Mouse (Mus musculus): ENCODE data around the gene Eif4e3.

Gene Eif4e3

DNA sequence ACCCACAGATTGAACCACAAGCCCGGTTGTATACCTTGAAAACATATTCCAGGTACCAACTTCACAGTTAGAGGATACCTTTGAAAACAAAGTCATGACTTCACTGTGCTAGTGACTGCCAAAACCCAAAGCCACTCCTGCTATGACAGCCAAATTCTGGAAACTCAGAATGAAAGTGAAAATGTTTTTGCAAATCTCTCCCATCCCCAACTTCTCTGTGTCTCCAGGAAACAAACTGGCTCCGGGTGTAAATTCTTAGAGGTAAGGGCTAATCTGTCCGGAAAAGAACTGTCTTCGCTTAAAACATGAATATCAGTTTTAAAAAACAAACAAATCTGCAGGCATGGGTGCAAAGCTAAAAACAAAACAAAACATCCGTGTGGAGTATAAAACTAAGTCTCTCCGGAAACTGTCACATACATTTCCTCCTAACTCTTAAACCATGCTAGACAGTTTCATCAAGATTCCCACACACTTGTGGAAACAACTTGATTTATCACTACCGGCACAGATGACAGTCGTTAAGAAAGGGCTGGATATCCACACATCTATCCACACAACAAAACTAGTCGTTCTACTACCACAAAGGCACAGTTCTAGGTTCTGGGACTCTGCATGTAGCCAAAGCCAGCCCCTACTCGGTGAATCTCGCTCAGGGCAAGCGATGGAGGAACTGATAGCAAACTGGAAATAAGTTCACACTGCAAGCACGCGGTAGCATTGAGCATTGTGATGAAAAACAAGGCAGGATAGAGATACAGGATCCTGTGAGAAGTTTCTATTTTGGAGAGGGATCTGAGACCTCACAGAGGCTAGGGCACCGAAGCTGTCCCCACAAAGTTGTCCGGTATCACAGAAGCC lies 884 bp downstream of the Eif4e3 start:
- DNase-seq (ENCODE audit: low read depth, low spot score) = no peak

DNA sequence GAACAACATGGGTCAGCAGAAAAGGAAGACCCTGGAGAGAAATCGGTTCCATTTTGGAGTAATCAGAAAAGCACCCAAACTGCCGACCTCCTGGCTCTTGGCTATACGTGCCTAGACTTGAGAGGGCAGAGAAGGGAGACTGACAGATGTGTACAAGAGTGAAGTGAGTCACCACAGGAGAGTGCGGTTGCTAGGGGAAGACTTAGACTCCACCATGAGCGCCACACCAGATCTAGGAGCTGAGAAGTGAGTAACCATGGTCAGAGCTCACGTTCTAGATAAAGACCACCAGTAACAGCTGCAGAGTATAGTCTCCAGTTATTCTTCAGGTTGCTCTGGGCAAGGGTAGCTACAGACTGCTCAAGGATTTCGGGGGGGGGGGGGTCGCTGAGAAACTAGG lies 3.3 kb downstream of the Eif4e3 start:
- DNase-seq (ENCODE audit: low read depth, low spot score) = no peak

DNA sequence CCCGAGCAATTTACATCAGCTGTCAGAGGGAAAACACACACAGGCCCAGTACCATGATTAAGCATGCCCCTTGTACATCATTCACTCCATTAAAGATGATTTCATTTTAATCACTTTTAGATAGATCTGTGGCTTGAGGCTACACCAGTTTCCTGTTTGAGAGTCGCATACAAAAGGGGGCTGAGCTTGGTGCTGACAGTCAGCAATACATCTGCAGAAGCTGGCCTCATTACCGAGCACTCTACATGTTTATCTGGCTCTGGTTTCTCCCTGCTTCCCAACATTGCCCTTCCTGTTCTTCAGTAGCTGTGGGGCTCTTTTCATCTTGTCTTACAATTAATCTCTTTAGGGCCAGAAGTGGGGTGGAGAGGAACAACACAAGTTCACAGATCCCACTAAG lies 6.1 kb downstream of the Eif4e3 start:
- no peak for DNase-seq (ENCODE audit: low read depth, low spot score)

DNA sequence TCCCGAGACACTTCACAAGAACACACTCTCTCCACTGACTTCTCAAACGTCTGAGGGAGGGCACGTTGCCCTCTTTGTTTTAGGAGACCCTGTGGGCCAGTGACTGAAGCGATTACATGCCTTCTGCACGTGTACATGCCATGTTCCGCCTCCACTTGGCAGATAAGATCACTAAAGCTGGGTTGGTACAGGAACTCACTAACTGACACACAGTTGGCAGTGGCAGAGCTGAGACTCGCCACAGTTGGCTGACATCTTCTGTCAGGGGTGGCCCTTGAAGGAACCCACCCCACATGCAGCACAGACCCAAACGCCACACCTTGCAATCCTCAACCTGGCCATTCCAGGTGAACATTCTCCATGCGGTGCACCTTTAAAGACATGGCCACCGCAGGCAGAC lies 8.0 kb downstream of the Eif4e3 start:
- DNase-seq (ENCODE audit: low read depth, low spot score) = no peak

DNA sequence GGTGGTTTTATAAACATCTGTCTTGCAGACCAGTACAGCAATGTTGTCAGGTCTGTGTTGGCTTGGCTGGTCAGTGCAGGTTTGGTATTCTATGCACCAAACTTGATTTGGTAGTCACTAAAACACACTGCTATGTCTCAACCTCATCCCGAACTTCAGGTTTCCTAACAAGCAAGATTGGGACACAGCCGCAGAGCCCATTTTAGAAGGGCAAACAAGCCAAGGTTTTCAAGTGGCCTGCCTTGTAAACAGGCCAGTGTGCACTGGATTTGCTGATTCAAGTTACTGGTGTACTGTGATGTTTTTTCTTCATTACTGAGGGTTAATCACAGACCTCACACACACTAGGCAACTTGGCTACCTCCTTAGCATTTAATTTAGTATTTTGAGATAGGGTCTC lies 10.5 kb downstream of the Eif4e3 start:
- no peak for DNase-seq (ENCODE audit: low read depth, low spot score)

DNA sequence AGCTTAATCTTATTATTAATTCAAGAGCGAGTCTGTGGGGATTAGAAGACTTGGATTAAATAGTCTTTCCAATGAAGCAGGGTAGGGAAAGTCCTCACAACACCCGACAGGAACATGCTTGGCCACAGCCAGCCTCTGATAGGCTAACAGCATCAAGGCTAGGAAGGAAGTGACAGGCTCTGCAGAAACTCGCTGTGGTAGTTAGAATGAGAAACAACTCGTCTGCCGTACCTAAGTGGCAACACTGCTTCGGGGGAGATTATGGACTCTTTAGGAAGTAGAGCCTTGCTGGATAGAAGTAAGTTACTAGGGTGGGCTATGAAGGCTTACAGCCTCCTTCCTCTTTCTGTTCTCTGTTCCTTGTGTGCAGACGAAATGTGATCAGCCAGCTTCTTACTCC lies 11.1 kb downstream of the Eif4e3 start:
- DNase-seq (ENCODE audit: low read depth, low spot score) = no peak

DNA sequence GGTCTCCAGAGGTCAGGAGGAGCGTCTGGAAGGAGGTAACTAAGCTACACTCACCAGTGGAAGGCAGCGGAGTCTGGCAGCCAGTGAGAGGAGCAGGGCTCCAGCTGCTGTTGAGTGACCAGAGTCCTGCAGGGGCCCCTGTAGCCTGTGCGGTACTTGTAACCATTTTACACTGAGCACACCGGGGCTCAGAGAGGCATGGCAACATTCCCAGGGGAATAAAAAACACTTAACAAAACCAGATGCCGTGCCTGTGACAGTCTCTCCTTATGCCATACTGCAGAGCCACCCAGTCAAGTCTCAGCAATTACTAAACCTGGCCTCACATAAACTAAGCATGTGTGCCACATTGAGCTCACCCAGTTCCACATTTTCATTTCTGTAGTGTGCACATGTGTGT lies 12.2 kb downstream of the Eif4e3 start:
- no peak for DNase-seq (ENCODE audit: low read depth, low spot score)

DNA sequence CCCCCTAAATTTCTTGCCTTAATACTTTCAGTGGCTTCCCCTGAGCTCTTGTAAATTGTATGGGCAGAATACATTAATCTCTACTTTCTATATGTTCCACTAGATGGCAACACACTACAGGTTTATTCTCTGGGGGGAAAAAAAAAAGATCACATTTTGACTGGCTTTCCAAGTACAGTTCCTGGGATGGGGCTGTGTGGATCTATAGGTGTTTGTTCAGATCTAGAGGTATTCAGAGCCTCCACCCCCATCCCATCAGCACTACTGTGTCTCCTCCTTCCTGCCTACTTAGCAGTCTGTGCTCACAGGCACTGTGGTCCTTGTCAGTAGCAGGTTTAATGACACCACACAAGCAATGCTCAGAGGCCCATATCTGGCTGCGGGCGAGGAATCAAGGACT lies 14.2 kb downstream of the Eif4e3 start:
- DNase-seq (ENCODE audit: low read depth, low spot score) = no peak

DNA sequence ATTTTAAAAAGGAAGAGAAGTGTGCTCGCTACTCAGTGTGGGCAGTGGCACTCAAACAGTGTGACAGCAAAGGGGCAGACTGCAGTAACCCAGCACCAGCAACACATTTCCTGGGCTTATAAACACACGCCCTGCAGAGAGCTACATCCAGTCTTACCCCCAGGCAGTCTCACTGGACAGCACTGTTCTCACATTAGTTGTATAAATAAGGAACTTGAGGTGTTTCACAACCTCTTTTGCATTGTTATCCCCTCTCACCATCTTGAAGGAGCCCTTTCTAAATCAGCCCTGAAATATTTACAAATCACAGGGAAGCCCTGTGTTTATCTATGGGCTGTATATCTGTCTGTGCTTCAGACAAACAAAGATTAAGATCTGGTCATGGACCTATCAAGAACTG lies 17.3 kb downstream of the Eif4e3 start:
- no peak for DNase-seq (ENCODE audit: low read depth, low spot score)

DNA sequence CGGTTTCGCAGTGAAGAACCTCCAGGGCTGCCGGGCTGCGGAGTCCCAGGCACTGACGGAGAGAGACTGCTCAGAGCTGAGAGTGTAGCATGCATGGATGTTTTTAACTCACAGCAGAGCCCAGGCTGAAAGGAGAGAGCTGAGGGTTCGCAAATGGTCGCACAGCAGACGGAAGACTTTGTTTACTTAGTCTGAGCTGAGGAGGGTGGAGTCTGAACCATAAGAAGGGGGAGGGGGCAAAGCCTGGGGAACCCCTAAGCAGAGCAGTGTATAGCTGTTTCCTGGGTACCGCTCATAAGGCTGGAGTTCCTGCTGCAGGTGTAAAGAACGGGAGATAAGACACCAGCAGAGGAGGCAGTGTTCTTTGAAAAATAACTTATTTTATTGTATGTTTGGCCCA lies 20.2 kb downstream of the Eif4e3 start:
- DNase-seq (ENCODE audit: low read depth, low spot score) = no peak

DNA sequence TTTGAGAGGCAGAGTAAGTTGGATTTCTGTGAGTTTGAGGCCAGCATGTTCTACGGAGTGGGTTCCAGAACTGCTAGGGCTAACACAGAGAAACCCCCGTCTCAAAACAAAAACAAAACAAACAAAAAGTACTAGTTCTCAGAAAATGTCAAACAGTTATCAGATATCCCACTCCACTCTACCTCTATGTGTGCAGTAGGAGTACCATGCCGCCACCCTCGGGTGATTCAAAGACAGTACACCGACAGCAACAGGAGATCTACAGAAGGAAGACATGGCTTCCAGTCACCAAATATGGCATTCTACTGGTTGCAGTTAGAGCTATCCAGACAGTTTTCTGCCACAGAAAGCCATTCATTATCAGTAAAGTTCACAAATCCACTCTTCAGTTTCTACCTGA lies 21.7 kb downstream of the Eif4e3 start:
- DNase-seq (ENCODE audit: low read depth, low spot score) = no peak

DNA sequence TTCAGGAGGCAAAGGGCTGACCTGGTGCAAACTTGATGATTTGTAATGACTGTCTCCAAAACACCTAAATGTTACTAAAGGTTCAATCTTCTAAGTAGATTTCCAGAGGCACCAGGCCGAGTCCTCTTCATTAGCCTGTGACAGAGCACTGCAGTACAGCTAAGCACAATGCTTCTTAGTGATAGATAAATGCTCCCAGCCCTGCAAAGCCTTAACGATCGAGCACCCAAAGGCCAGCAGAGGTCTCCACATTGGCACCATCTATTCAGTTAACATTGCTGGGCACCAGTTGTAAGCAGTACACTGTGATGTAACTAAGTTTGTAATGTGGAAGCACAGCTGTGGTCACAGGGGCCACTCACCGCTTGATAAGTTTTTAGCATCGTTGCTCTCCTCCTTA lies 22.2 kb downstream of the Eif4e3 start:
- no peak for DNase-seq (ENCODE audit: low read depth, low spot score)

DNA sequence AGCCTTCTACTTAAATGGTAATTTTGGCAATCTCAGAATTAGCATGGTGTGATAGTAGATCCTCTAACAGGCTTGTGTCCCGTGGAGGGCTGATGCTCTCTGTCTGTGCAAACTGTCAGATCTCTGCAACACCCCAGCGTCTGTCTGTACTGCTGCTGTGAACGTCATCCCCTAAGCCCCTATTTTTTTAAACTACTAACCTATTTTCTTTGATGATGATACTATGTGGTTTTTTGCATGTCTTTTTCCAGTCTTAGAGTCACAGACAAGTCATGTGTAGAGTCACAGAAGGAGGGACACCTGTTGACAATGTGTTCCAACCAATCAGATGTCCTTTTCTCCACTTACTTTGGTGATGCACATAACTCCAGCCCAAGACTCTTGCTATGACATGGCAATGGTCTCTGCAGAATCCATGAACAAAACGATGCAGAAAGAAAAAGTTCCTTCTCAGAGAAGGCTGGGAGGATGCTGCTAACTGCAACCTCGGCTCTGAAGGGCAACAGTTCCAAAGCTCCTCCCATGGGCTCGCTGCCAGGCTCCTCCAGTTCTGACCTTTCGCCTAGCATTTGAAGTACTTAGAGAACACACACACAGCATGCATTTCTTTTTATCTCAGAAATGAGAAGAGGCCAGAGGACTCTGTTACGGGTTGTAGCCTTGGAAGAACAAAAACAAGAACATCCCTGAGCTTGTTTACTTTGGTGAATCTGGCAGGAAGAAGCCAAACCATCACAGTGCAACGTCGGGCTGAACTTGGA lies 23.0 kb downstream of the Eif4e3 start:
- no peak for DNase-seq (ENCODE audit: low read depth, low spot score)

DNA sequence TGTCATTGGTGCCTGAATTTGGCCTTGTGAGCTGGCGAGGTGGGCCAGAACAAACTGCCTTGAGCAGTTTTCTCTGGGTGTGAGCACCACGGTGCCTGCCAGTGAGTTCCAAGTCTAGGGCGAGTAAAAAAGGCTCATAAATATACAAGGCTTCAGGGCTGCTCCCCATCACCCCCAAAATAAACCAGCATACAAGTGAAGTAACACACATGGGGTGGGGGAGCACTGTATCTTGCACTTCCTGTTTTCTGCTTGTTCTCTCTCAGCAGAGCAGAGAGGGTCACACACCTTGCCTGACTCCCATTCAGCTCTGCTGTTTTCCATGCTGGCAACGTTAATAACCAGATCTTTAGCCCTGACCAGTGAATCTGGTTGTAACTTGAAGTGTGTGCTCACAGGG lies 29.1 kb downstream of the Eif4e3 start:
- DNase-seq (ENCODE audit: low read depth, low spot score) = no peak

DNA sequence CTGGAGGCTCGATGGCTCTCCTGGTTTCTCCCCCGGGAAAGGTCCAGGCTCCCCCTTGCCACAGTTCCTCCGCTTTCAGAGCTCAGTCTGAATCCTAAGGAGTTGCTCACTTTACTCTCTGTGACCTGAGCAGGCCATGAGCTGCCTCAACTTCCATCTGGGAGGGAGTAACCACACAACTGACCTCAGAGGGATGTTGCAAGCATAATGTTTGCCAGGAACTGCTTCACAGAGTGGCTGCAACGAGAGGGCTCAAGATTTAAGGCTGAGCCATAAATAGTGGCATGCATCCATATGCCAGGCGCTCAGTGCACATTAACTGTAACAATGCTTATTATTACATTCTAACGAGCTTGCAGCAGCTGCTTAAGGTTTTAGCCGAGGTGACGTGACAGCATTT lies 29.8 kb downstream of the Eif4e3 start:
- no peak for DNase-seq (ENCODE audit: low read depth, low spot score)

DNA sequence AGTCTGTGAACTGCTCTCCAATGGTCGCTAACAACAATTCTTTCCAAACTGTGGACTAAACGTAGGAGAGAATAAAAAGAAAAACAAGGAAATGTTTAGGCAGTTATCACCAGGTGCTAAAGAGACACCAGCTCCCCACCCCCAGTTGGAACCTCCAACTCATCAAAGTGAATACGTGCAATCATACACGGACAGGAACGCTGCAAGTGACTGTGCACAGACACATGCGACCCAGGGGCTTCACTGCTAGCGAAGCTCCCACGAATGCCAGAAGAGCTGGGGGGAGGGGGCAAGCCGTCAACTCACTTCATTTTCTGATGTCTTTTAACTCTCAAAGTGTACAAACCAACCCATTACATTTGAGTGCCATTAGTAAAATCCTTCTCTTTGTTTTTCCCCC lies 30.4 kb downstream of the Eif4e3 start:
- no peak for DNase-seq (ENCODE audit: low read depth, low spot score)

DNA sequence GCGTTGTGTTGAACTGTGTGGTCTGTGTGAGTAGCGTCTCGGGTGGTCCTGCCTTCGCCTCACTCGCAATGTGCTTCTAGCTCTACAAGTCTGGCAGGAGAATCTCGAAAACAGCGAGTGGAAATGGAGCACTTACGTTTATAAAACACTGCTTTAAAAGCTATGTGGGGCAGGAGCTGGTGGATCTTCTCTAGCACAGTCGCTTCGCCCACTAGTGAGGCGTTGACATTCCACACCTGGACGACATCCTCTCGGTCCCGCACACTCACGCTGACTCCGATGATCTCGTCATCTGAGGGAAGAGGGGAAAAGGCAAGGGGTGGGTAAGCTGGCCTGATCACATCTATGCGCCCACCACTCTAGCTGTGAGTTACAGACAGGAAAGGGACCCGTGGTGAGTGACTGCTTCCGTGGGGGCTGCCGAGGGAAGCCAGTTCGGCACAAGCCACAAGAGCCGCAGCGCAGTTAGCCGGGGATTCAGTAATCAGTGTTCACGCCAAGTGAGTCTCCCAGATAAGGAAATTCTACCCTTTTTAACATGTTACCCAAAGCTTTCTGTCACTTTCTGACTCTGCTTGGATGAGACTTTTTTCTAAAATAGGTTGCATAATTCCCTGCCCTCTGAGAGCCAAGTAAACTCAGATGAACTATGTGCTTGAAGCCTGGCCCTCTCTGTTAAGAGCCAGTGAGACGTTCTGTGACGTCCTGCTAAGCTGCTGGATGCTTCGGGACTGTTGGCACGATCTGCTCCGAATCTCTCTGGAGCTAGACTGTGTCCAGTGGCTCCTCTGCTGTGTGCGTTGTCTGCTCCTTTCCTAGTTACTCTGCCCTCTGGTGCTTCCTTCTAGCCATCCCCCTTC lies 34.2 kb downstream of the Eif4e3 start:
- no peak for DNase-seq (ENCODE audit: low read depth, low spot score)

DNA sequence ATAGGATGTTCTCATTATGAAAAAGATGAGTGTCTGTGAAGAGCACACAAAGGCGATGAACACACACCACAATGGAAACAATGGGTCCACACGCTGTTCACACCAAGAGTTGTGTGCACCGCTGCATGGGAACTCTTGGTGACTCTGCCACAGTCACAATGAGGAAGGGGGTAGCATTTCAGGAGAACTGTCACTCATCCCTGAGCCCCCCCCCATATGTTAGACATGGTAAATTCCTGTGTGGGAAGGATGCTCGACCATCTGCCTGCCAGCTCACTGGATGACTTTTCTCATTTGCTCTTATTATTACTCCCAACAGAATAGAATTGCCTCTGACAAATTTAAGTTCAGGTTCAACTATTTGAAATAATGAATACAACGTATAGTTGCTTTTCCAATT lies 34.9 kb downstream of the Eif4e3 start:
- DNase-seq (ENCODE audit: low read depth, low spot score) = no peak

DNA sequence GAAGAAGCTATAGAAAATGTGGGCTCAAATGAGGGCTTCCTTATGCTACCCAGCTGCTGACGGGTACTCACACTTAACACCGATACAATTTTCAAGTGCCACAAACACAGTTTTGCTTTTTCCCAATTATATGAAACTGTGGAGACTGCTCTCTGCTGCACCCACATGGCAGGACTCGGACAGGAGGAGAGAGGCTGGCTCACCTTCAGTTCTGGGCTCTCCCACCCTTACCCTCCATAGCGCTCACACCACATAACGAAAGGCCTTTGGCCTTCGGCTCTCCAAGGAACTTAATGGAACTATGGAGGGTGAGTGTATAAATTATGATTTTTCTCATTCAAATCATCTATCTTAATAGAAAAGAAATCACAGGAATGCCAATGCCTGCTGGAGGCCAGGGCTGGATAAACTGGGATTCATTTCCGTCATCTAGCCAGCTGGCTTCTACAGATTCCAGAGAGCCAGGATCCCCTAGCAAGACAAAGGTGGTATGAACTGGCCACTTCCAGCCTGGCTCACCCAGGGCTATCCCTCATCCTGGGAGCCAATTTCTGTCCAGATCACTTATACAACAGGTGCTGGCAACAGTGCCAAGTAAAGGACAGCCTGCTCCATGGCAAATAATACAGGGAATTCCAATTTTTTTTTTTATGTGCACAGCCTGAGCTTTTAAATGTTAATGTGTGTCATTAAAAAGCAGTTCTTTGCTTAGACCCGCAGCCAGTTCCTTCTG lies 36.7 kb downstream of the Eif4e3 start:
- DNase-seq (ENCODE audit: low read depth, low spot score) = no peak

DNA sequence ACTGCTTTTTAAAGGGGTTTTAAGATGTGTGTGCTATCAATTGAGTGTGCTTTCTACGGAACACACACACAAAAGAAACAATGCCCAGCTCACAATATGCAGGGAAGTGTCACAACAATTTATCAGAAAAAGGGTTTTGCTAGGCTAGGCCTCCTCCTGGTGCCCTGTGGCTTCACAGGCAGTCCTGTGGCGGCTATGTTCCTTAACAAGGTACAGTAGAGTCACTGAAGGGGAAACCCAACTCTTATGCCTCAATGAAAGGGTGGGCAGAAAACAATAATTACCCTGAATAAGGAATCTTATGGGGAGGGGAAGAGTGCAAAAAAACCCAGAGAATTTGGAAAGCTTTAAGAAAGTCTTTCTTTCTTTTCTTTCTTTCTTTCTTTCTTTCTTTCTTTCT lies 40.2 kb downstream of the Eif4e3 start:
- DNase-seq (ENCODE audit: low read depth, low spot score) = no peak

DNA sequence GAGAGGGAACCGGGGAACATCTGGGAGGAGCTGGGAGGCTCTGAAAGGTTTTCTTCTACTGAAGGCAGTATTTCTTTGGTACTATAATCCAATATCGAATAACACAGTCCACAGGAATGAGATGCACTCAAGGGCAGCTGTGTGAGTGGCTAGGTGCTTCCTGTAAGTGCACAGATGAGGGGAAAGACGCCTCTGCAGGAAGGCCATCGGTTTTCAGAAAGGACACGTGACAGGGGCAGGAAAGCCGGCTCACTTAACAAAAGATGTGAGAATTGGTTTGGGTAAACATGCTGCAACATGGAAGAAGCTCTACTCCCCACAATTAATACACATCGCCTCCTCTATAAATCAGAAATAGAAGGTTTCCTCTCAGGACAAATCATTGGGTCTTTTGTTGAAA lies 40.8 kb downstream of the Eif4e3 start:
- DNase-seq (ENCODE audit: low read depth, low spot score) = no peak

DNA sequence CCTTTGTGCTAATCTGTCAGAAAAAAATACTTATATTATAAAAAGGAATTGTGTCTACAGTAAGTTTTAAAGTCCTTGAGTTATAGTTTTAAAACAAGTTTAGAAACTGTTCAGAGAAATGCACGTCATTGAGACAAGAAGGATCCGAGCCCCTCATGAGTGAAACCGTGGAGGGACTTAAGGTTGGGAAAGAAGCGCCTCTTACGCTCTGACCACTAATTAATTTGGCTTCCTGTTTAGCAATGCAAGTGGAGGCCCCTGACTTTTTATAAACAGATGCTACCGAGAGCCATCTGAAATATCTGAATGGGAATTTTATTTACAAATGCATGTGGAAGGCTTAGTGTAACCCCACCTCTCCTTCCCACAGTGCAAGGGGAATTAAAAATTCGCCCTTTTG lies 41.3 kb downstream of the Eif4e3 start:
- DNase-seq (ENCODE audit: low read depth, low spot score) = no peak

Measured in retina, postnatal 7 days (tissue).